Mouse (Mus musculus): ENCODE results near the gene Rps2.
"Not testable (repeated sequence)": the region's sequence is repeated elsewhere in the genome, so short reads cannot be mapped to it uniquely, and the experiment has no call there.

Gene Rps2

GRCm38 (mm10) chr17:24717943-24718342 is at the start of gene Rps2, which contains the start of gene Rnf151:
Rps2 (plus strand) TSS chr17:24718116.
Rnf151 (minus strand) TSS chr17:24718063.
- no peak for DNase-seq (ENCODE audit: low spot score in 2 of 2)

DNA sequence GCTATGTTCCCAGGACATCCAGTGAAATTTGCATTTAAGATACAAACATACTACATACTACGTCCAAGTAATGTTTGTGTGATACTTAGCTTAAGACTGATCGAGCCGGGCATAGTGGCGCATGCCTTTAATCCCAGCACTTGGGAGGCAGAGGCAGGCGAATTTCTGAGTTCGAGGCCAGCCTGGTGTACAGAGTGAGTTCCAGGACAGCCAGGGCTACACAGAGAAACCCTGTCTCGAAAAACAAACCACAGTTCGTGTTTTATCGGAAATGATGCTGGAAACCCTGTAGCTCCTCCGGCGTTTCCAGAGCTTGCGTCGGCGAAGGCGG is 48.7 kb upstream of the Rps2 start:
- not testable (repeated sequence) for DNase-seq (ENCODE audit: low spot score in 2 of 2)

- DNase-seq (ENCODE audit: low spot score in 2 of 2), result peak; percentile 90 to 97
Measured at GRCm38 (mm10) chr17:24669545-24670245, 48.2 kb upstream of the Rps2 start, which contains the start of gene Zfp598. Zfp598 (plus strand) TSS chr17:24669687.

DNA sequence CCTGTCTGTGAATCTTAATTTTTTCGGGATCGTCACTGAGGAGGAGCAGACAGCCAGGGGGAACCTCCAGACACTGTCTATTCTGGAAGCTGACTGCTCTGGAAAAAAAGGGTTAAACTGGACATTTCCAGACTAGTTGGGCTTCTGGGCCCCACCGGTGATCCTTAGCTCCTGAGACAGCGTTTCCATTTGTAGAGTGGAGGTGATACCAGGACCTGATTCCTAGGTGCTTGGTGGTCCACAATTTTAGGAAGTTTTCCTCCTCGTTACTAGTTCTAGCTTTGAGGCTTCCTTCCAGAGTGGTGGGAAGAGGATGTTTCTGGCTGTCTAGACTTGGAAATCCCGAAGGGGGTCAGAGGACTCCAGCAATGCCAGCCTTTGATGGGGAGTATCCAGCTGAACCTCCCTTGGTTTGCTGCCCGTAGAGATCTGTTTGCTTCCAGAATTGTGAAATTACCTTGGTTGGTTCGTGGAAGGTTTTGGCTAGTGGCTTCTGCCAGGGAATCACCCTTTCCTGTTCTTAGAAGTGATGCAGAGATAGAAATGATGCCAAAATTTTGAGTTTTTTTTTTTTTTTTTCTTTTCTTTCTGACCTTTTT is 47.6 kb upstream of the Rps2 start:
- no peak for DNase-seq (ENCODE audit: low spot score in 2 of 2)

- no peak for DNase-seq (ENCODE audit: low spot score in 2 of 2)
Measured at GRCm38 (mm10) chr17:24671346-24671745, 46.6 kb upstream of the Rps2 start.

DNA sequence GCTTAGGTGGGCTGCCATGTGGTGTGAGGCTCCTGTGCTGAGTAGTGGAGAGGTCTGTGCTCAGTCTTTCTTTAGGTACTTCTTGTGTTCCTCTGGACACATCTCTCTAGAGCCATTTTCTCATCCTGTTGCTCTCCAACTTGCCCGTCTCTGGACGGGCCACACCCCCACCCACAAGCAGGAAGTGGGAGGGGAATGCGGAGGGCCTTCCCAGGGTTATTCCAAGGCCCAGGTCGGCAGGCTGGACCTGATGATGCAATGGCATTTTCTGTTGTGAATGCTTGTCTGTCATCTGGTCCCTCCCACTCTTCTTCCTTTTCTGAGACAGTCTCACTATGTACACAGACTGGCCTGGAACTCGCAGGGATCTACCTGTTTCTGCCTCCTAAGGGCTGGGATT is 45.8 kb upstream of the Rps2 start:
- no peak for DNase-seq (ENCODE audit: low spot score in 2 of 2)

- no peak for DNase-seq (ENCODE audit: low spot score in 2 of 2)
Measured at GRCm38 (mm10) chr17:24674277-24674676, 43.6 kb upstream of the Rps2 start.

DNA sequence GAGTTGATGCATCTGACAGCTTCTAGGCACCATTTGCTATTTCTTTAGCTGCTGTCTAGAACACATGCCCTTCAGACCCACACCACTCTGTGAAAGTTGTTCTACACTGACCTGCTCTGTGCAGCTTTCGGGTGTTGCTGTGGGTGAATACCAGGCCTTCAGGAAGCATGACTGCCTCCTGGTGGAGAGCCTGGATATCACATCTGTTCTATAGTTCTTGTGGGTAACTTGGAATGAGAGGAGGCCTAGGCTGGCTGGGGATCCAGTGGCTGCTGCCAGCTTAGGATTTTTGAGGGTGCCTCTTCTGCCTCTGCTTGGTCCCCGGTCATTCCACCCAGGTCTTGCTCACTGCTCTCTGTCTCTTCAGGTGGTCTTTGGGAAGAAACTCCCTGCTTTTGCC is 41.7 kb upstream of the Rps2 start:
- DNase-seq (ENCODE audit: low spot score in 2 of 2), result peak; percentile 53 to 77

DNA sequence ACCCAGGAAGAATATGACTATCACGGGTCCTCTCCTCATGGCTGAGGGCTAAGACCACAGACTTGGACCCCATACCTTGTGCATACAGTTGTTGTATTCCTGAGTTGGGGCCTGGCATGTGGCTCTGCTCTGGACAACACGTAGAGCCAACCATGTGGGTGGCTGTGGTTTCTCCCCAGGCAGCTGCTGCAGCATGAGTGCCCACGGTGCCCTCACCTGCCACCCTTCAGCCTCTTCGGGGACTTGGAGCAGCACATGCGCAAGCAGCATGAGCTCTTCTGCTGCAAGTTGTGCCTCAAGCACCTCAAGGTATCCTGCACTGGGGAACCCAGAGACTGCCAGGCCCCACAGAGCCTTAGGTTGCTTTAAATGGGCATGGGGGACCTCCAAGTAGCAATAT is 41.0 kb upstream of the Rps2 start:
- DNase-seq (ENCODE audit: low spot score in 2 of 2), result no peak

GRCm38 (mm10) chr17:24677500-24678080 is 40.3 kb upstream of the Rps2 start:
- DNase-seq (ENCODE audit: low spot score in 2 of 2), result no peak

GRCm38 (mm10) chr17:24686514-24686913 is 31.4 kb upstream of the Rps2 start:
- DNase-seq (ENCODE audit: low spot score in 2 of 2), result peak; percentile 31 to 33

- DNase-seq (ENCODE audit: low spot score in 2 of 2), result peak; percentile 42 to 47
Measured at GRCm38 (mm10) chr17:24687146-24687595, 30.7 kb upstream of the Rps2 start.

GRCm38 (mm10) chr17:24687599-24687998 is 30.3 kb upstream of the Rps2 start:
- DNase-seq (ENCODE audit: low spot score in 2 of 2), result no peak

DNA sequence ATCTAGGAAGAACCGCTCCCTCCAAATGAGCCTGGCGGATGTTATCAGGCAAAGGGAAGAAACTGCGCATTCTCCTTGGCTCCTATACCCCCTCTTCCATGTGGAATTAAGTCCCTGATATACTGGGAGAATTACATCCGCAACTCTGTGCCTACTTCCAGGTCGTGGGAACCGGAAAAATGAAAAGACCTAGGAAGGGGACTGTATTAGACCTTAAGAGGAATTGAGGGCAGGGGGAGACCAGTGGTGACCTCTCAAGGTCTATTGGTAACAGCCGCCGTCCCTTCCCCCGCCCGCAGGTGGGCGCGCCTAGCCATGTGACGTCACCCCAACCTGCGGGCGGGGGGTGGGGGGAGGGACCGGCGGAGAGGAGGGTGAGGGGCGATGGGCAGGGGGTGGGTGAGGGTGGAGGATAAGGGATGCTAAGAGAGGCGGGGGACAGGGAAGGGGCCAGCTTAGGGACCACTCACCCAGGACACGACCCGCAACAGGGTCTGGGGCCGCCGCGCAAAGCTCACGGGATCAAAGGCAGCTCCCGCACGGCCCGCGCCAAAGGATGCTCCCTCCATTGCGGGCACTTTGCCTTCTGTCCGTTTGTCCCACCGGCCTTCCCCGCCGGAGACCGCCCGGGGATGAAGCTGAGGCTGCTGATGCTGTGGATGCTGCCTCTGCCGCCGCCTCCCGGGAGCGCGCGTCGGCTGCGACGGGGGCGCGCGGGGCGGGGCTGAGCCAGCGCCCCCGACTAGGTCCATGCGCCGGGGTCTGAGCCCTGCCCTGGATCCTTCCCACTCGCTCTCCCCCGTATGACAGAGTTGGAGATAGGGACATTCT is 28.4 kb upstream of the Rps2 start, which contains the start of gene Syngr3:
Syngr3 (minus strand) TSS at position 705 of the 831 bp plus-strand sequence.
- DNase-seq (ENCODE audit: low spot score in 2 of 2), result no peak

GRCm38 (mm10) chr17:24692385-24692784 is 25.5 kb upstream of the Rps2 start:
- DNase-seq (ENCODE audit: low spot score in 2 of 2), result no peak

DNA sequence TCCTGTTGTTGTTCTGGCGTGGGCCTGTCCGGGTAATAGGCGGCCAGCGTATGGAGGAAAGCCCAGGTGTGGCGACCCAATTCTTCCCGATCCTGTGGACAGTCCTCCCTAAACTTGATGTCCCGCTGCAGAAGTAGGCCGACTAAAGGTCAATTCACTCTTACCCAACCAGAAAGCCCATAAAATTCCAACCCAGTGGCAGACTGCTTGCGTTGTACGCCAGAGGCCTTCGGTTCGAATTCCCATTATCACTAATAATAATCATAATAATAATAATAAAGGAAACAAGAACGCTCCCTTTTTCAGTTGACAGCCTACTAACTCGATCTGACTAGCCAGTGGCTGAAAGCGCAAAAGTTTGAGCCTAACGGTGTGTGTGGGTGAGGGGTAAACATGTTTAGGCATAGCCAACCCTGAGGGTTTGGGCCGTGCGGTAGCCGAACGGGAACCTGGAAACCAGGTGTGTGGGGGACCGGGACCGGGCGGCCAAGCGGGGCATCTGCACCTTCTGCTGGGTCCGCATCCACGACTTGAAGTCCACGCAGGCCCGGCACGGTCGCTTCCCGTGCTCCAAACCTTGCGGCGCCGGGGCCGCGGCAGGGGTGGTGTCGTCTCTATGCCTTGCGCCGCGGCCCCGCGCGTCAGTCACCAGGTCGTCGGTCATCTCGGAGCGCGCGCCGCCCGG is 22.4 kb upstream of the Rps2 start:
- no peak for DNase-seq (ENCODE audit: low spot score in 2 of 2)

- peak; percentile 71 to 84 for DNase-seq (ENCODE audit: low spot score in 2 of 2)
Measured at GRCm38 (mm10) chr17:24696011-24696697, 21.8 kb upstream of the Rps2 start, which contains the start of the genes Gfer and Noxo1. Gfer (minus strand) TSS chr17:24696156. Noxo1 (plus strand) TSS chr17:24696234.

GRCm38 (mm10) chr17:24697985-24698384 is 19.9 kb upstream of the Rps2 start:
- no peak for DNase-seq (ENCODE audit: low spot score in 2 of 2)

DNA sequence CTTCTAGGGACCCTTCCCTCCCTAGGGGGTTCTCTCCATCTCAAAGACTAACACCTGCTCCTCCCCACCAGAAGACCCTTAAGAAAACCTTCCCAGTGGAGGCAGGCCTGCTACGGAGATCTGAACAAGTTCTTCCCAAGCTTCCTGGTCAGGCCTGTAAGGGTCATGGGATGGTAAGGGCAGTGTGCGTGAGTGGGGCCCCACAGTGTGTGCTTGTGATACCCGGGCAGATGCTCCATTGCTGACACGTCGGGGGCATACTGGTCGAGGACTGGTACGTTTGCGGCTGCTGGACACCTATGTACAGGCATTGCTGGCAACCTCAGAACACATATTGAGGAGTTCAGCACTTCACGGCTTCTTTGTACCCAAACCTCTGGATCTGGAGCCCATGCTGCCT is 19.2 kb upstream of the Rps2 start:
- no peak for DNase-seq (ENCODE audit: low spot score in 2 of 2)

- DNase-seq (ENCODE audit: low spot score in 2 of 2), result no peak
Measured at GRCm38 (mm10) chr17:24699473-24699872, 18.4 kb upstream of the Rps2 start.

DNA sequence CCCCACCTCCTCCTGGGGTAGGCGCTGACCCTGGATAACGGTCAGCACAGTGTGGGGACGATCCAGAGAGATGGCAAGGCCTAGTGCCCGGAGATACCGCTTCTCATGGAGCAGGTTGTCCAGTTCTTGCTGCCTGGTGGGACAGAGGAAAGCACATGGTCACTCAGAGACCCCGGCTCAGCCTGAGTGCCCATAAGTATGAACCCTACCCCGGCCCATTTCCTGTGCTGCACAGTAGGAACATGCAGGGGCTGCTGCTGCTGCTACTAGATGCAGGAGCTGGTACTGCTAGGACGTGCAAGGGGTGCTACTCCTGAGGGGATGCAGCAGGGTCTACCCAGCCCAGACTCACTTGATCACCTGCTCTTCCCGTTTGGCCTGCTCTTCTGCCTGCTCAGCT is 16.7 kb upstream of the Rps2 start:
- no peak for DNase-seq (ENCODE audit: low spot score in 2 of 2)

Measured in thymus, postnatal 10 days (tissue).